Comparison of ENCODE assay signal across 9 mouse cellular contexts in genomic region chr2:127922036-127922901, GRCm38 (mm10).
A peak's percentile ranks its signal among the peaks of the same experiment; 100 is the strongest.
DNase-seq lines count a peak whose midpoint lies in the region; ATAC-seq lines count a peak whose summit lies in the region.
"Had no signal": no experiment of that assay in that cellular context is flagged by ENCODE, and none has a peak within 500 bp of the region (broad histone marks: within the 10 kb centered on the region; RNA-seq: fewer than 3 reads in every experiment).

No protein-coding gene starts in this region.

- H3K9me3 ChIP-seq in hindbrain, embryonic 10.5 days: no peaks in the 10 kb centered on the region
- H3K9me3 ChIP-seq in hindbrain, embryonic 13.5 days: no peaks in the 10 kb centered on the region
- no peaks in the 10 kb centered on the region for H3K9me3 ChIP-seq in kidney, embryonic 16.5 days (ENCODE audit: low read length)
- H3K9me3 ChIP-seq: midbrain, embryonic 10.5 days had no signal

- WGBS in hindbrain, embryonic 10.5 days: 59% methylated on average over 22 of the region's 22 CpGs
- 62% methylated on average over 22 of the region's 22 CpGs for WGBS in hindbrain, embryonic 13.5 days
- 24% methylated on average over 22 of the region's 22 CpGs for WGBS in kidney, embryonic 16.5 days

- no peak overlapping the region for H3K4me3 ChIP-seq in hindbrain, embryonic 10.5 days
- no peak overlapping the region for H3K4me3 ChIP-seq in hindbrain, embryonic 13.5 days
- H3K4me3 ChIP-seq in kidney, embryonic 16.5 days (ENCODE audit: low read length): no peak overlapping the region
- H3K4me3 ChIP-seq: midbrain, embryonic 10.5 days had no signal

- peak overlapping the region; percentile 26; the same call in 1 of the 2 replicates for H3K27ac ChIP-seq in hindbrain, embryonic 10.5 days
- no peak overlapping the region for H3K27ac ChIP-seq in hindbrain, embryonic 13.5 days
- H3K27ac ChIP-seq in kidney, embryonic 16.5 days (ENCODE audit: low read length): peak overlapping the region; percentile 59
- H3K27ac ChIP-seq: midbrain, embryonic 10.5 days had no signal

- peaks cover 31% of the 10 kb centered on the region for H3K4me1 ChIP-seq in hindbrain, embryonic 10.5 days (replicated peaks)
- peaks cover 8% of the 10 kb centered on the region for H3K4me1 ChIP-seq in hindbrain, embryonic 13.5 days (replicated peaks)
- peaks cover 30% of the 10 kb centered on the region for H3K4me1 ChIP-seq in kidney, embryonic 16.5 days (ENCODE audit: insufficient read depth, low read length)

- peaks cover 4% of the 10 kb centered on the region; the same call in 1 of the 2 replicates for H3K27me3 ChIP-seq in hindbrain, embryonic 10.5 days (ENCODE audit: insufficient read depth, poor library complexity, severe bottlenecking)
- 0 out of 2 replicates have a peak, but pooled peaks cover 1% of the 10 kb centered on the region for H3K27me3 ChIP-seq in hindbrain, embryonic 13.5 days
- no peaks in the 10 kb centered on the region for H3K27me3 ChIP-seq in kidney, embryonic 16.5 days (ENCODE audit: insufficient read depth, low read length)

- no peak for ATAC-seq in hindbrain, embryonic 13.5 days (ENCODE audit: low FRiP score)
- ATAC-seq in kidney, embryonic 16.5 days (ENCODE audit: low FRiP score, low TSS enrichment): peak; percentile 89

- H3K9ac ChIP-seq in hindbrain, embryonic 13.5 days: no peak overlapping the region
- H3K9ac ChIP-seq in kidney, embryonic 16.5 days (replicated peaks; ENCODE audit: low read length): no peak overlapping the region

- DNase-seq in hindbrain, embryonic 10.5 days (ENCODE audit: low spot score): peak; percentile 13
- peak; percentile 74 for DNase-seq in T-cell, adult 2 months (ENCODE audit: low spot score)
- peak; percentile 71 for DNase-seq in testis, postnatal 14 days (ENCODE audit: low spot score)
- DNase-seq in adipocyte (ENCODE audit: low spot score): no peak
- DNase-seq in right cerebral cortex, postnatal 14 days: no peak
- no peak for DNase-seq in urinary bladder, postnatal 36 days (ENCODE audit: low spot score in 2 of 2)

- no peaks in the 10 kb centered on the region for H3K36me3 ChIP-seq in hindbrain, embryonic 10.5 days
- no peaks in the 10 kb centered on the region for H3K36me3 ChIP-seq in hindbrain, embryonic 13.5 days
- no peaks in the 10 kb centered on the region for H3K36me3 ChIP-seq in kidney, embryonic 16.5 days (ENCODE audit: insufficient read depth, low read length)
- H3K36me3 ChIP-seq: midbrain, embryonic 10.5 days had no signal

- no peak overlapping the region for H3K4me2 ChIP-seq in hindbrain, embryonic 13.5 days
- peak overlapping the region; percentile 27 for H3K4me2 ChIP-seq in kidney, embryonic 16.5 days (replicated peaks; ENCODE audit: low read depth, low read length)

Comparison
In these comparisons a context has a peak if more than half of its experiments do, and no peak if none do; other contexts are left out.
1. DNase-seq: peak in hindbrain, embryonic 10.5 days (single experiment), T-cell, adult 2 months (single experiment) and testis, postnatal 14 days (single experiment); none in adipocyte (single experiment), right cerebral cortex, postnatal 14 days (single experiment) and urinary bladder, postnatal 36 days (0 of 2).